Mouse (Mus musculus) ovary, postnatal 14 days (tissue): Measurements from ENCODE around the gene Cldn13.

ENCODE experiments used
- DNase-seq: peaks from one replicate; pipeline ENCODE4 v3.0.0; 2022; ENCODE audit warnings: low spot score

Gene Cldn13

GRCm38 (mm10) chr5:134891552-134891951, 23.8 kb downstream of the Cldn13 start:
- no peak for DNase-seq

- DNase-seq = no peak
Observed at GRCm38 (mm10) chr5:134890601-134891054, 24.7 kb downstream of the Cldn13 start.

- no peak for DNase-seq
Observed at GRCm38 (mm10) chr5:134888505-134888904, 26.8 kb downstream of the Cldn13 start.

DNA sequence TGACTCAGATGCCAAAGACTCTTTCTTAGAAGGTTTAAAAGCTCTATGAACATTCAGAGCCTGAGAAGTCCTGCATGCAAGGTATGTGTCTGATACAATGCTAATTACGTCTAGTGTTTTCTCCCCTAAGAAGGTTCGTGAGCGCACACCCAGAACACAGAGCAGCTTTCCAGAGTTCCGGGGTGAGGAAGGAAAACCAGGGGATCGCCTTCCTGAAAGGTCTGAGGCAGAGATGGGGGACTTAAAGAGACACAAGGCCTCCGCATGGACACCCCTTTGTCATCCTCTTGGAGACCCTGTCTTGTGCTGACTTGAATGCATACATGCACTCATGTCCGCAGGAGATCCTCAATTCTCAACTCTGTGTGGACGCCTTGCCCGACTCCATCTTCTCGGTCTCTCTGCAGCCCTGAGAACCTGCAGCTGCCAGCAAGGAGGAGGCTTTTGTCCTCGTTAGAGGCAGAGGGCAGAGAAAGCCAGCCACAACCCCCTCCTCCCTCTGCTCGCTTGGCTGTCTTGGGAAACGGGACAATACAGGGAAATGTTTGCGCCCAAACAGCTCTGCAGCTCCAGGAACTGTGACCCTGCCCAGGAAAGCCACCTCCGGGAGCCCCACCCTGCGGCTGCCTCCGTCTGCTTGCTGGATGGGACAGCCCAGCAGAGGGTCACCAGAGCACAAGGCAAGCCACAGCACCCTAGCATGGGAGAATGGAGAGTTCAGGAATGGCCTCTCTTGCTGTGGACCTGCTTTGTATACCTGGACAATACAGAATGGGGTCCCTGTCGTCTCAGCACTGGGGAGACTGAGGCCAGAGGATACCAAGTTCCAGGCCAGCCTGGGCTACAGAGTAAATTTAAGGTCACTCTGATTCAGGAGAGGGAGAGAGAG, 27.6 kb downstream of the Cldn13 start:
- no peak for DNase-seq

DNA sequence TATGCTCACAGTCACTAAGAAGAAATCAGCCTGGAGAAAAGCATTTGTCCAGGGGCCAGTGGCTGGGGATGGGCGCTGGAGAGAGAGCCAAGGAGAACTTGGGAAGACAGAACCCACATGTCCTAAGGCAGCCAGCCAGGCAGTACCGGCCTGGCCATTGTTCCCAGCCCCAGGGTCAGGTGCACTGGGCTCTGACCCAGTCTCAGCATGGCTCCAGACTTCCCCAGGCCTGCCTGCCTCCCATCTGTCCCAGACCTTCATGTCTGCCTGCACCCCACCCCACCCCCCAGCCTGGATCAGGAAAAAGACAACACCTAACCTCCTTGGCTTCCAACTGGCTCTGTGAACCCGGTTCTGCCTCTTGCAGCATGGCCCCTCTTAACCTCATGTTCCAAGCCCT, 32.2 kb downstream of the Cldn13 start:
- DNase-seq = no peak

- no peak for DNase-seq
Observed at GRCm38 (mm10) chr5:134876801-134877200, 38.5 kb downstream of the Cldn13 start.

- no peak for DNase-seq
Observed at GRCm38 (mm10) chr5:134875245-134875644, 40.1 kb downstream of the Cldn13 start.

GRCm38 (mm10) chr5:134873956-134874879, 41.1 kb downstream of the Cldn13 start:
- peak; percentile 53 for DNase-seq

GRCm38 (mm10) chr5:134873034-134873433, 42.3 kb downstream of the Cldn13 start:
- DNase-seq = no peak

DNA sequence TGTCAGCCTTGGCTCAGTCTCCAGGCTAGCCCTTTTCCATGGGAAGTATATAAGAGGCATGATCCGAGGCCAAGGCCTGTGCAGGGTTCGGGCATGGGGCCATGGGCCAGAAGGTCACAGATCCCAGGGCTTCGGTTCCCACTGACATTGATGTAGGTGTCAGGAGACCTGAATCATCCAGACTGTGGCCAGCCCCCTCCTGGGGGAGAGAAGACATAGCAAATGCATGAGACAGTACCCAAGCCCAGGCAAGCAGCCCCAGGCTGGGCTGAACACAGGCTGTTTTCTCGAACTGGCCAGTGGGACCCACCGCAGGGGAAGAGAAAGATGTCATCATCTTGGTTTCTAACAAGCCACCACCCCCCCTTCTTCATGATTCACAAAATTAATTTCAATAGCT, 42.7 kb downstream of the Cldn13 start:
- no peak for DNase-seq

DNA sequence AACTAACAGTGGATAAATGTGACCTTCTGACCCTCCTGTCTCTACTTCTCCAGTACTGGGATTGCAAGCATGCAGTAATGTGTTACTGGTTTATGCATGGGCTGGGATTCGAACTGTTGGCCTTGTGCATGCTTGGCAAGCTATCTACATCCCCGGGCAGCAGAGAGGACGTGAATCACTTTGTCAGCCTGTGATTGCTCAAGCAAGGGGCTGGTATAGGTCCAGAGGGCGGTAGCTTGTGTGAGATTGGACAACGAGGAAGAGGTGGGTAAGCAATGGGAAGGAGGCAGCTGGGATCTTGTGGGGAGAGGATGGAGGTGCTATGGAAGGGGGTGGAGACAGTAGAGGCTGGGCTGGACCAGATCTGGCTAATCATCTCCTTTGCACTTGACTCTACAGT, 46.8 kb downstream of the Cldn13 start:
- DNase-seq = no peak

- DNase-seq = no peak
Observed at GRCm38 (mm10) chr5:134867320-134868144, 47.8 kb downstream of the Cldn13 start.

DNA sequence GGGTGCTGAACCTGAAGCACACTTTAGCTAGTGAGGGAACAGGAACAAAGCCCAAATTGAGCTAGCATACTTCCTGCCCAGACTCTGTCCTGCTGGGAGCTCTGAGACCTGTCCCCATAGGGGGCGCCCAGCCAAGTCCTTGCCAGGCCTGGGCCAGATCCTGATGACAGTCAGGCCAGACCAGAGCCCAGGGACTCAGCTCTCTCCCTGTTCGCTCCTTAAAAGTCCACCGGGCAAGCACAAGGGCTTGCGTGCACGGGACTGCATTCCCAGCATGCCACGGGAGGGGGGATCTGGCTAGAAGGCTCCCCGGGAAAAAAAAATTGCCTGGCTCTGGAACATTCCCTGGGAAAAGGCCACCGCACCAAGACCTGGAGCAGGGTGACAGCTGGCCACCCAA, 50.2 kb downstream of the Cldn13 start:
- no peak for DNase-seq
